Mouse (Mus musculus) C2C12 (cell line): ENCODE data around the gene Rbm17.

Experiments
- CTCF ChIP-seq: IDR thresholded peaks from one replicate; pipeline ENCODE4 v1.5.1; 2011; ENCODE audit not compliant: control insufficient read depth, insufficient read depth, insufficient read length
- MAX ChIP-seq: IDR thresholded peaks from one replicate; pipeline ENCODE4 v1.6.1; 2011; ENCODE audit warnings: mild to moderate bottlenecking, control low read depth
- MYOD1 ChIP-seq: IDR thresholded peaks from one replicate; pipeline ENCODE4 v1.6.1; 2011; ENCODE audit warnings: low read depth; ENCODE audit not compliant: control insufficient read depth, insufficient read length
- MYOG ChIP-seq: IDR thresholded peaks from one replicate; pipeline ENCODE4 v1.6.1; 2011; ENCODE audit not compliant: control insufficient read depth, insufficient read length; ENCODE audit errors: extremely low read depth
- USF1 ChIP-seq: IDR thresholded peaks from one replicate; pipeline ENCODE4 v1.6.1; 2011; ENCODE audit warnings: low read depth, mild to moderate bottlenecking, control low read depth, moderate library complexity

DNA sequence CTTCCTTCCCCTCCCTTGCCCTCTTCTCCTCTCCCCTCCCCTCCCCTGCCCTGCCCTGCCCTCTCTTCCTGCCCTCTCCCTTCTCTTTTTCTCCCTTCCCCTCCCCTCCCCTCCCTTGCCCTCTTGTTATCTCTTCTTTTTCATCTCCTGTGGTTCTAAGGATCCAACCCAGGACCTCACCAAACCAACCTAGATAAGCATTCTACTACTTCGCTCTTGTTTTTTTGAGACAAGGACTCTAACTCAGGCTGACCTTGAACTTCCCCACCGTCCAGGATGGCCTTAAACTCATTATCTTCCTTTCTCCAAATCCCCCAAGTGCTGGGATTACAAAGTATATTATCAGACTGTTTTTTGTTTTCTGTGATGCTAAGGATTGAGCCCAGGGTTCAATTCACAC, 48.8 kb upstream of the Rbm17 start:
- TF ChIP-seq CTCF (no peak), MYOG (no peak), USF1 (no peak), MAX (no peak), MYOD1 (no peak)
